Comparison of ENCODE assay signal across 8 mouse cellular contexts in the genomic region with DNA sequence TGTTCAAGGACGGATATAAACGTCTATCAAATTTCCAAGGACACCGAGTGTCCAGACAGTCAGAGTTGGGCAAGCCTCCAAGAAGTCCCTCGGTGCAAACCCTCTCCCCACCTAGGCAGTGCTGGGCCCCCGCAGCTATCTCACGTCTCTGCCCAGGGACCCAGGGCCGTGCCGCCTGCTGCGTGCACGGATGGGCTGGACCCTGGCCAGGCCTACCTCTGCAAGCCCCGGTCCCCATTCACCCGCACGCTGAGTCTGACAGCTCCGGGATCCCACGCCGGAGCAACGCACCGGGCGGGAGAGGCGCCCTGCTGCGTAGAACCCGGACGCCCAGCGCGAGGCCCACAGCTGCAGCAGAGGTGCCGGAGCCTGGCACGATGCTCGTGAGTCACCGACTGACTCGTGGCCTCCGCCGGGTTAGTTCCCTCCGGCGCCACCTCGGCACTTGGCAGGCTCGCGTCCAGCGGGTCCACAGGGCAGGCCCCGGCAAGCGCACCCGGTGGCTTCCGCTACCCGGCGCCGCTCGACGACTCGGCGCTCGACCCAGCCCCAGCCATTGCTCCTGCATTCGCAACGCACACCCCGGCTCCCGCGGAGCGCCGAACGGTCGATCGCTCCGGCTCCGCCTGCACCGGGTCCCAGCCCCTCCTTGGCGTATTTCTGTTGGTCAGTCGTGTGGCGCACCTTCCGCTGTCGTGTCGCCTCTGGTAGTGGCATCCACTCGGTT. TPM values are rescaled to one million over a fixed set of nuclear protein-coding genes. Genes with fewer than 3 reads are reported as not detected.
A peak's percentile ranks its signal among the peaks of the same experiment; 100 is the strongest.
DNase-seq lines count a peak whose midpoint lies in the region; ATAC-seq and TF ChIP-seq lines count a peak whose summit lies in the region.

No protein-coding gene starts in this region.

- H3K27ac ChIP-seq in ES-Bruce4 (ENCODE audit: insufficient read depth, low read length): no peak overlapping the region
- H3K27ac ChIP-seq in forebrain, embryonic 13.5 days: peak overlapping the region; percentile 58
- H3K27ac ChIP-seq in liver, embryonic 16.5 days (ENCODE audit: low read length): peak overlapping the region; percentile 88
- H3K27ac ChIP-seq in neural tube, embryonic 12.5 days: peak overlapping the region; percentile 68
- peak overlapping the region; percentile 92 for H3K27ac ChIP-seq in stomach, postnatal 0 days (replicated peaks)

- H3K4me1 ChIP-seq in ES-Bruce4 (ENCODE audit: control insufficient read depth, insufficient read depth, low read length): no peaks in the 10 kb centered on the region
- H3K4me1 ChIP-seq in forebrain, embryonic 13.5 days: peaks cover 24% of the 10 kb centered on the region
- H3K4me1 ChIP-seq in liver, embryonic 16.5 days (ENCODE audit: control insufficient read depth, low read depth, low read length): peaks cover 50% of the 10 kb centered on the region
- peaks cover 15% of the 10 kb centered on the region for H3K4me1 ChIP-seq in neural tube, embryonic 12.5 days
- no peaks in the 10 kb centered on the region for H3K4me1 ChIP-seq in stomach, postnatal 0 days (replicated peaks; ENCODE audit: control insufficient read depth, insufficient read depth)

- H3K36me3 ChIP-seq in ES-Bruce4 (ENCODE audit: control insufficient read depth, insufficient read depth, low read length, poor library complexity, severe bottlenecking): no peaks in the 10 kb centered on the region
- no peaks in the 10 kb centered on the region for H3K36me3 ChIP-seq in forebrain, embryonic 13.5 days (ENCODE audit: poor library complexity, severe bottlenecking)
- no peaks in the 10 kb centered on the region for H3K36me3 ChIP-seq in liver, embryonic 16.5 days (ENCODE audit: control insufficient read depth, insufficient read depth)
- H3K36me3 ChIP-seq in neural tube, embryonic 12.5 days: no peaks in the 10 kb centered on the region
- no peaks in the 10 kb centered on the region for H3K36me3 ChIP-seq in stomach, postnatal 0 days (ENCODE audit: control insufficient read depth, insufficient read depth, low read length)

- no peaks in the 10 kb centered on the region for H3K27me3 ChIP-seq in ES-Bruce4 (ENCODE audit: control insufficient read depth, insufficient read depth, low read length, poor library complexity, severe bottlenecking)
- H3K27me3 ChIP-seq in forebrain, embryonic 13.5 days: no peaks in the 10 kb centered on the region
- no peaks in the 10 kb centered on the region for H3K27me3 ChIP-seq in liver, embryonic 16.5 days (ENCODE audit: control insufficient read depth, insufficient read depth, low read depth, low read length)
- no peaks in the 10 kb centered on the region for H3K27me3 ChIP-seq in neural tube, embryonic 12.5 days (replicated peaks)
- no peaks in the 10 kb centered on the region for H3K27me3 ChIP-seq in stomach, postnatal 0 days (ENCODE audit: control insufficient read depth, insufficient read depth, low read length)

- intact Hi-C loops in heart, postnatal 10 days (cut with DNase I): no loop called here

- peak; percentile 71; the same call in 1 of the 2 replicates for TF ChIP-seq EP300 in ES-Bruce4 (IDR thresholded peaks at IDR 0.05; ENCODE audit: insufficient read depth, low read depth, low read length)
- no peak for TF ChIP-seq EP300 in stomach, postnatal 0 days (optimal IDR thresholded peaks at IDR 0.05)

- H3K9ac ChIP-seq in ES-Bruce4 (ENCODE audit: low read depth, poor library complexity, severe bottlenecking): peak overlapping the region; percentile 47
- peak overlapping the region; percentile 84 for H3K9ac ChIP-seq in forebrain, embryonic 13.5 days
- H3K9ac ChIP-seq in liver, embryonic 16.5 days (ENCODE audit: low read depth, low read length): peak overlapping the region; percentile 85
- H3K9ac ChIP-seq in neural tube, embryonic 12.5 days: peak overlapping the region; percentile 83
- H3K9ac ChIP-seq in stomach, postnatal 0 days (ENCODE audit: low read length): peak overlapping the region; percentile 89

- H3K4me2 ChIP-seq in forebrain, embryonic 13.5 days: peak overlapping the region; percentile 68
- peak overlapping the region; percentile 95 for H3K4me2 ChIP-seq in liver, embryonic 16.5 days (ENCODE audit: low read depth, low read length)
- H3K4me2 ChIP-seq in neural tube, embryonic 12.5 days (replicated peaks): peak overlapping the region; percentile 78
- H3K4me2 ChIP-seq in stomach, postnatal 0 days (replicated peaks; ENCODE audit: low read depth): peak overlapping the region; percentile 86

- no peak for TF ChIP-seq CTCF in ES-Bruce4 (IDR thresholded peaks at IDR 0.05; ENCODE audit: low read depth, low read length)
- TF ChIP-seq CTCF in stomach, postnatal 0 days (IDR thresholded peaks at IDR 0.05; ENCODE audit: low read depth): no peak

- peak; percentile 94 to 95 for DNase-seq in heart, postnatal 10 days
- DNase-seq in kidney, postnatal 4 days: peak; percentile 93 to 96
- peak; percentile 97 for DNase-seq in stomach, postnatal 0 days (ENCODE audit: low spot score)

- H3K4me3 ChIP-seq in ES-Bruce4 (ENCODE audit: low read depth, low read length): peak overlapping the region; percentile 71
- H3K4me3 ChIP-seq in forebrain, embryonic 13.5 days: peak overlapping the region; percentile 68
- H3K4me3 ChIP-seq in liver, embryonic 16.5 days (ENCODE audit: low read depth, low read length): peak overlapping the region; percentile 95
- peak overlapping the region; percentile 85 for H3K4me3 ChIP-seq in neural tube, embryonic 12.5 days
- H3K4me3 ChIP-seq in stomach, postnatal 0 days (ENCODE audit: low read depth, low read length): peak overlapping the region; percentile 91

- TF ChIP-seq POLR2A in ES-Bruce4 (IDR thresholded peaks at IDR 0.05; ENCODE audit: insufficient read depth, low read length): peak; percentile 23

- under 1% methylated on average over 70 of the region's 70 CpGs for WGBS in forebrain, embryonic 13.5 days
- under 1% methylated on average over 70 of the region's 70 CpGs for WGBS in liver, embryonic 16.5 days (ENCODE audit: insufficient replicate concordance)
- under 1% methylated on average over 70 of the region's 70 CpGs for WGBS in neural tube, embryonic 12.5 days
- WGBS in stomach, postnatal 0 days: under 1% methylated on average over 70 of the region's 70 CpGs

- peak; percentile 97 for ATAC-seq in cerebellum, adult (ENCODE audit: insufficient number of reproducible peaks, low FRiP score, low TSS enrichment)
- ATAC-seq in forebrain, embryonic 13.5 days: peak; percentile 99
- ATAC-seq in liver, embryonic 16.5 days (ENCODE audit: low read depth): peak; percentile 91
- peak; percentile 98 for ATAC-seq in neural tube, embryonic 12.5 days (ENCODE audit: low FRiP score, low read depth)
- ATAC-seq in stomach, postnatal 0 days (ENCODE audit: low FRiP score, low TSS enrichment): peak; percentile 96

- H3K9me3 ChIP-seq in ES-Bruce4 (replicated peaks; ENCODE audit: control insufficient read depth, insufficient read depth, low read length, poor library complexity, severe bottlenecking): no peaks in the 10 kb centered on the region
- no peaks in the 10 kb centered on the region for H3K9me3 ChIP-seq in forebrain, embryonic 13.5 days (replicated peaks)
- no peaks in the 10 kb centered on the region for H3K9me3 ChIP-seq in liver, embryonic 16.5 days (replicated peaks; ENCODE audit: control insufficient read depth, low read length)
- no peaks in the 10 kb centered on the region for H3K9me3 ChIP-seq in neural tube, embryonic 12.5 days
- H3K9me3 ChIP-seq in stomach, postnatal 0 days (ENCODE audit: control insufficient read depth, low read length): no peaks in the 10 kb centered on the region

RNA-seq across cellular contexts. Expression of a gene that starts 11.7 kb away (rescaled TPM):
- polyA plus RNA-seq in ES-Bruce4 (2011; ENCODE audit: insufficient read depth, insufficient read length, low read depth, missing spikeins): 28.6 and 40.7 TPM in 2 replicates
- polyA plus RNA-seq in forebrain, embryonic 13.5 days (2015; fragmentation: Nextera tagmentation; extraction: Ambion mirVana): 18.0 and 19.3 TPM in 2 replicates
- total RNA-seq in heart, postnatal 10 days (2021): 10 to 100 TPM; 33.7 to 38.5 TPM
- 32.2 and 36.2 TPM in 2 replicates for polyA plus RNA-seq in liver, embryonic 16.5 days (2015; fragmentation: Nextera tagmentation; extraction: Ambion mirVana)
- 21.8 and 27.4 TPM in 2 replicates for polyA plus RNA-seq in neural tube, embryonic 12.5 days (2016; fragmentation: Nextera tagmentation; extraction: Ambion mirVana)
- polyA plus RNA-seq in stomach, postnatal 0 days (2015; fragmentation: Nextera tagmentation; extraction: Ambion mirVana): 19.2 and 21.1 TPM in 2 replicates
